Mouse (Mus musculus): ENCODE data around the gene Fam43b.

The Fam43b gene

DNA sequence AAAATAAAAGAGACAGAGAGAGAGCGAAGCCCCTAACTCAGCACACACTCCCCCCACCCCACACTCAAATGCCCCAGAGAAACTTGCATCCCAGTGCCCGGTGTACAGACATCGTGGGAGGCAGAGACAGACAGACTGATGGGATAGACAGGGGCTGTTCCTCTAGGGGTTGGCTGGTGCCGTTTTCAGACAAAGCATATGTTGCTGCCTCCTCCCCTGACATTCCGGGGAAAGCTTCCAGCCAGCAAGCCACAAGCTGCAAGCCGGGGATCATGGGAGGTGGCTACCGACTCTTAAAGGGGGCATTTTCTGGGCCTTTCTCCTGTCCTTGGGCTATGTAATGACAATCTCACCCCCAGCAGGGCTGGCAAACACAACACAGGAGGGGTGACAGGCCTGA, 2.6 kb downstream of the Fam43b start:
- no peak for DNase-seq

DNA sequence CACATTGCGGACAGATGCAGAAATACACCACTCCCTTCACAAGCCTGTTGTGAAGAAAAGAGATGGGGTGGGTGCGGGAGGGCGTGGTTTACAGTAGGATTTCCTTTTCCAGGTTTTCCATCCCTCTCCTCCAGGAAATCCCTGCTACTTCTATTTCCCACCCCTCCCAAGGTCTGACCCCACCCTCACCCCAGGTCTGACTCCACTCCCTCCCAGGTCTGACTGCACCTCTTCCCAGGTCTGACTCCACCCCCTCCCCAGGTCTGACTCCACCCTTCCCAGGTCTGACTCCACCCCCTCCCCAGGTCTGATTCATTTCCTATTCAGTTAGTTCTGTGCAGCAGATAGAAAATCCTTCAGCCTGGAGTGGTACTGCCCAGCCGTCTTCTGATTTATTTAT, 12.5 kb downstream of the Fam43b start:
- no peak for DNase-seq

DNA sequence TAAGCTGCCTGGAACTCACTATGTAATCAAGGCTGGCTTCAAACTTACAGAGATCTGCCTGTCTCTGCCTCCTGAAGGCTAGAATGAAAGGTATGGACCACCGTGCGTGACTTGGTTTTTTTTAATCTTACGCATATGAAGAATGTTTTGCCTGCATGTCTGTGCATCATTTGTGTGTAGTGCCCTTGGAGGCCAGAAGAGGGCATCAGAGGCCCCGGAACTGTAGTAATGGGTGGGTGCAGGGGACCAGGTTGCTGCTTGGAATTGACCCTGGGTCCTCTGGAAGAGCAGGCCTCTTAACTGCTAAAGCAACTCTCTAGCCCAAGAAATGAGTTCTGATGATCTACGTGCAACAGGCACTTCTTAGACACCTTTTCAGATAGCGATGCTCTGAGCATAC, 13.9 kb downstream of the Fam43b start:
- DNase-seq = no peak

DNA sequence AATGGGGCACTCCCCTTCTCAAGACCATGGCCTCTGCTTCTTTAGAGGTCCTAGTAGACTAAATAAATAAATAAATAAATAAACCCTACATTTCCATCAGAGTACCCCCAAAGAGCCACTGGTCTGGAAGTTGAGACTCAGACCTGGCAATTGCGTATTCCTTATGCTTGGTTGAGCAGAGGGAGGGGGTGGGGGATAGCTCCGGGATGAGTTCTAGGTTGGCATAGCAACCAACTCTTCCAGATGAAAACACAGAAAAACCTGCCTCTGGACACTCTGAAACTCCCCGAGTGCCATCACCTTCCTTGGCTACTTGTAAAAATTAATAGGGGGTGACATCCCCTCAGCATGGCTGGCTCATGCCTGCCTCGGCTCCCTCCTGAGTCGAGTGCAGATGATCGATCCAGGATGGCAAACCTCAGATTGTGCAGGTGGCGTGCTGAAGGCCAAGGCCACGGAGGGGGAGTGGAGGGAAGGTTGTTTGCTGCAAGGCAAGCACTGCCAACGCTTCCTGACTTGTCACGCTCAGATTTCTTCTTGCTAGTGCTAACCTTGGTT, 16.1 kb downstream of the Fam43b start:
- no peak for DNase-seq

DNA sequence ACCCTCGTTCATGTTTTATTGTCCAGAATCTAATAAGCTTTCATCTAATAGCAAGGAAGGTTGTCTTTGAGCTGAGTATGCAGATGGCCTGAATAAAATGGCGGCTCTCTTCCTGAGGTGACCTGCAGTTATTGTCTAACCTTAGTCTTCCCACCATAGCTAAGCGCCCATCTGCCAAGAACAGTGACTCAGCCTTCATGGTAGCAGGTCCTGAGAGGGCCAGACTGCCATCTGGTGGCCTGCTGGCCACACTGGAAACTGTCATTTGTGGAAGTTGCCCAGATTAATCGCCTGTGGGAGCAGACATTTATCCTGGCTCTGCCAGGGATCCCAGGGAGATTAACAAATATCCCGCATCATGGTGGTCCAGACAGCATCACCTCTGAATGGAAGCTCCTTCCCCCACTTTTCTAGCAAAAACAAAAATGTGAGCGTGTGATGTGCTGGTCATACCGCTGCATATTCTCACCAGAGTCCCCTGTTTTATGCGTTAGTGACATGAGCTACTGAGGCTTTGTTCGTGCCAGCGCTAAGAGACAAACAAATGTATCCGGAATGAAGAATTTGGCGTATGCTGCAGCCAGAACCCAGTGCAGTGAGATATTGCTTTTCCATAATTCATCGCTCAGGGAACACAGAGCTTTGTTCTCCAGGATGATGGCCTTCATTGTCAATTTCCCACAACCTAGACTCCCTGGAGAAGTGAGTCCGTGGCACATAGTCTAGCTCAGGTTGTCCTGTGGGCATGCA, 17.1 kb downstream of the Fam43b start:
- DNase-seq = peak; percentile 92

DNA sequence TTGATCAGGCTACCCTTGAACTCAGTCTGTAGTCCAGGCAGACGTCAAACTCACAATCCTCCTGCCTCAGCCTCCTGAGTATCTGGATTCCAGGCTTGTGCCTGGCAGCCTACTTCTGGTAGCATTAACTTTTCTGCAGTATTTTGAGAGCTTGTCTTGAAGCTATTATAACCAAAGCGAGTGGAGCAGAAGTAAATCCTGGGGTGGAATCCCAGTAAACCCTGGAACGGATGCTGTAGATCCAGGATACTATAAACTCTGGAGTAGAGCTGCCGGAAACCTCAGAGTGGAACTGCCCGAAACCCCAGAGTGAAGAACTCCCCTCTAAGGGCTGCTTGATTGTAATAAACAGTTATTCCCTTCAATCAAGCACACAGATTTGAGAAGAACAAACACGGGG, 18.8 kb downstream of the Fam43b start:
- peak; percentile 86 for DNase-seq

DNA sequence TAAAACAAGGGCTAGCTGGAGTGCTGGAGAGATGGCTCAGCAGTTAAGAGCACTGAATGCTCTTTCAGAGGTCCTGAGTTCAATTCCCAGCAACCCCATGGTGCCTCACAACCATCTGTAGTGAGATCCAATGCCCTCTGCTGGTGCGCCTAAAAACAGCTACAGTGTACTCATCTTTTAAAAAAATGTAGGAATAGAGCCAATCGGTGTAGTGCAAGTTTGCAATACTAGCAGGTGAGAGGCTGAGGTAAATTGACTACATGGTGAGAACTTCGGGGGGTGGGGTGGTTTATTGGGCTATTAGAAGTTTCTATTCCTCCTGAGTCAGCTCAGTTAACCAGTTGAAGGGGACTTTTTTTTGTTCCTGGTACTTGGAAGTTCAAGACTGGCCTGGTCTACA, 21.2 kb downstream of the Fam43b start:
- no peak for DNase-seq

DNA sequence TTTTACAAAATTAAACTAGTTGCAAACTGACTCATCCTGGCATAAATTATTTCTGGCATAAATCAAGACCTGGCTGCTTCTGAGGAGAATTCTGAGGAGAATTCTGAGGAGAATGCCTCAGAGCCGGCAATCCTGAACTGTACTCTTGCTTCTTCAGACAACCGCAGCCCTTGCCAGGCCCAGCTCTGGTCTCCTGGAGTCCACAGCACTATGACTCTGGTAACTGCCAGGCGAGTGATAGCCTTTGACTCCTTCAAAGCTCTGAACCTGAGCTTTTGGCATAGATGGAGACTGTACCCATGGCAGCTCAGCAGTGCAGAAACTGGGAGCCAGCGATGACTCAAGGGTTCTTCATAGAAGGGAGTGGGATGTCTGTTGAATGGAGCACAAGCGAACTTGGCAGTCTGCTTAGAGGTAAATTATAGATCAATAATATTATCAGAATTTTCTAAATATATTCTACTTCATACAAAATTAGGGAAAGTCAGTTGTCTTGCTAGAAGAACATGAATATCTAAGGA, 25.3 kb downstream of the Fam43b start:
- no peak for DNase-seq

DNA sequence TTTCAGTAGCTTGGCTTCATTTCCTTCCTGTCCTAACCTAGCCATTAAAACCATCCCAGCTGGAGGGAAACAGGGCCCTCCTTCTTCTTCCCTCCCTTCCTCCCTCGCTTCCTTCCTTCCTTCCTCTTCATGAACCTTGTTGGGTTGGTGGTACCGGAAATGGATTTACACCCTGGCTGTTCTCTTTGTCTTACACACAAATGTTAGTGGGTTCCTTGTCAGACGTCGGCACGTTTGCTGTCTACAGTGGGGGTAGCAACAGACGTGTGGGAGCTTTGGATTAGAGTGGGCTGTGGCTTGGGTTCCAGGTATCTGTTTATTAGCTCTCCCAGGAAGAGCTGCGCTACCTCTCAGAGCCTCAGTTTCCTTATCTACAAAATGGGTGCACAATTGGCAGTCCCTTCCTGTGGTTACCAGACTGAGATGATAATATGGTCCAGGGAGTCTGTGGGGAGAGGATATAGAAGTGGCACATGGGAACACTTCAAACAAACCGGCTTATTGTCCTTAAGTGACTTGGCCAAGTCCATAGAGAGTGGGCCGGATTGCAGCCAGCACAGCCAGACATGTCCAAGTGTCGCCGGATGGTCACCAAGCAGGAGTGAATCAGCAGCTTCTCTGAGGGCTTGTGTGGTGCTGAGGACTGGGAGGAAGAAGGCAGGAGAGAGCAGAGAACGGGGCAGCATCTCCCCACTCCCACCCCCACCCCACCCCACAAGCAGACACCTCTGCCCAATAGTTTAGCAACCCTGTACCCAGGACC, 27.6 kb downstream of the Fam43b start:
- DNase-seq = no peak

DNA sequence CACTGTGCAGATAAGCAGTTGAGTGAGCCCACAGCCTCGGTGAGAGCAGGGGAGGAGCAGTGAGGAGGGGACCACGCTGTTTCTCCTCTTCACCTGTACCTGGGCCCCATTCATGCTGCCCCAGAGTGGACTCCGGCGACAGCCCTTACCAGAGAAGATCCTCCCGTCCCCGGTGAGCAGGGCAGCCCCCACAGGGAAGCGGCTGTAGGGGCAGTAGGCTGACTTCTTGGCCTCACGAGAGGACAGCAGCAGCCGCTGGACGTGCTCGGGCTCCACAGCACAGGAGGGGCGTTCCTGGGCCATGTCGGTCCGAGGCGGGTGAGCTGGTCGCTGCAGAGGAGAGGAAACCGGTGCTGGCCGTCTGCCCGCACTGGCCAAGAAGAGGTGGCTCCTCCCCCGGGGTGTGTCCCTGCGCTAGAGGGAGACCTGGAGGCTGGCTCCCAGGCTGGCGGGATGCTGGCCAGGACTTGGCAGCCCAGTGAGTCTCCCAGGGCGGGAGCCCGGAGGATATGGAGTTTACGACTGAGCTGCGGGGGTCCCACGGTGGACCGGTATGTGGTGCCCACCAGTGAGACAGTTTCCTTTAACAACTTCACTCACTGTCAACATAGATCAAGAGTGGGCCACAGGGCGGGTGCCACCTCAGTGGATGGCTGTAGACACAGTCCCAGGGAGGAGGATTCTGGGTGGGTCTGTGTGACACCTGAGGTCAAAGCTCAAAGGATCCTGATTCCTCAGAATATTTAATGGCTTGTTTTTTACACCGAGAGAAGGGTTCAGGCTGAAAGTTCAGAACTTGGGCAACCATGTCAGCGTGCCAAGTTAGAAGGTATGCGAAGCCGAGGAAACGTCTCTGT, 28.5 kb downstream of the Fam43b start, which contains the start of gene Cda:
Gene Cda (minus strand): TSS at position 352 of the 857 bp plus-strand sequence.
- DNase-seq = peak; percentile 96

DNA sequence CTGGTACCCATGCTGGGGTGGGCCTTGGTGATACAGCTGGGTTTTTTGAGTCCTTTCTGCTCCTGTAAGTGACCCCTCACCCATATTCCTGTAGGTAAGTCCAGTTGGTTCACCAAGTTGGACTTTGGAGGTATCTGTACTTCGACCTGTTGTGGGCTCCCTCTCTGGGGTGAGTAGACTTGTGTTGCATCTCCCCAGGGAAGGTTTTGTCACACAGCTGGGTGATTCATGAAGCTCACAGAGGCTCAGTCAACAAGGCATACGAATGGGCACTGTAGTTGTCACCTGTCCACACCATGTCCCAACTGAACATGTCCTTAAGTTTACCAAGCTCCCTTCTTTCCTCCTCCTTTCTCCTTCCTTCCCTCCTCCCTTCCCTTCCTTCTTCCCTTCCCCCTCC, 29.8 kb downstream of the Fam43b start:
- peak; percentile 89 for DNase-seq

DNA sequence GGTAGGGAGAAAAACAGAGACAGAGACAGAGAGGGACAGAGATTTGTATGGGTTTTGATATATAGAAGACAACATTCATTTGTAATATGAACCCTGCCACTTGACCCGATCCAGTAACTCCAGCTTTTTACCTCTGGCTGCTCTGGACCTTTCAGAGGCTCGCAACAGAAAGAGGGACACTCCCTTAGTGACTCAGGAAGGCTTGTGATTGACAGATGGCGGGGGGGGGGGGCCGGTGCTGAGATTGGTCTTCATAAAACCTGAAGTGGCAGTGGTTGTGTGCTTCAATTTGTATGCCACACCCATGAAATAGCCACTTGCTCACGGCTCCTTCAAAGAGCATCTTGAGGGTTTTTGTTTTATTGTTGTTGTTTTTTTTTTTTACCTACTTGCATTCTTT, 32.8 kb downstream of the Fam43b start:
- DNase-seq = no peak

DNA sequence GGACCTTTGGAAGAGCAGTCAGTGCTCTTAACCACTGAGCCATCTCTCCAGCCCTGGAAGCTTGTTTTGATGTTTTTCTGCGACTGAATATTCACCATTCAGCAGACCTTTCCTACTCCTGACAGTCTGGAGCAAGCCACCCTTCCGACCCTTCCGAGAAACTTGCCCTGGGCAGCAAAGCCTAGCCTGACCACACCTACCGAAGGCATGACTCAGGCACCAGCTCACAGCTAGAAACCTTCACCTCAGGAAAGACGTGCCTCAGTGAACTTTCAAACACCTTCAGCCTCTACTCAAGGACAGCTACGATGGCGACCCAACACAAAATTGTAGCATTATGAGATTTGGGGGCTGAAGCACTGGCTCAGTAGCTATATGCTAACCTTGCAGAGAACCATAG, 33.4 kb downstream of the Fam43b start:
- DNase-seq = peak; percentile 52

DNA sequence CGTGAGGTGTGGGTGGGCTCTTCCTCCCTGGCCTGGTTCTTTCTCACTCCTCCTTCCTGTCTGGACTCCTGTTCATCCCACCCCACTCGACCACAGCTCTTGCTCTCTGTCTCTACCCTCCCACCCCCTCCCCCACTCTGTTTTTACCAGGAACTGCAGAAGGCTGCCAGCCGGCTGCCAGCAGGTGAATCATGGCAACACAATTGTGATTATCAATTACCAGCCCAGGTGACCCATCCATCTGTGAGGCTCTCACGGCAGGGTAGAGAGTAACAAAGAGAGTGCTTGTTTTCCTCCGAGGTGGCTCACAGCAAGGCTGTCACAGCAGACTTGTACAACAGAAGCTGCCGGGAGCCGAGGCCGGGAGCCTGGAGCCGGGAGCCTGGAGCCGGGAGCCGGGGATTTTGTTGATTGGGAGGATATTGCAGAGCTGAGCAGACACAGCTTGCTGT, 34.9 kb downstream of the Fam43b start:
- DNase-seq = no peak

DNA sequence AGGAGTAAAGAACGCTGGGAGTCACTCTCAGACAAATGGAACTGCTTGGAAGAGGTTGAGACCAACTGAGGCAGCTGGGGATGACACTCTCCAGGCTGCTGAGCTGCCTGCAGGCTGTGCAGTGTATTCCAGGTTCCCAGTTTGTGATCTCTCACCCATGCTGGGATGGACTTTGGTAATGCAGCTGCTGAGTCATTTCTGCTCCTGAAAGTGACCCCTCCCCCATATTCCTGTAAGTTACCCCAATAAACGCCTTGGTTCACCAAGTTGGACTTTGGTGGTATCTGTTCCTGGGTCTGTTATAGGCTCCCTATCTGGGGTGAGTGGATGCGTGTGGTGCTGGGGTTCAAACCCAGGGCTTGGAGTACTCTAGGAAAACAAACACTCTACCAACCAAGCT, 38.2 kb downstream of the Fam43b start:
- DNase-seq = peak; percentile 50

DNA sequence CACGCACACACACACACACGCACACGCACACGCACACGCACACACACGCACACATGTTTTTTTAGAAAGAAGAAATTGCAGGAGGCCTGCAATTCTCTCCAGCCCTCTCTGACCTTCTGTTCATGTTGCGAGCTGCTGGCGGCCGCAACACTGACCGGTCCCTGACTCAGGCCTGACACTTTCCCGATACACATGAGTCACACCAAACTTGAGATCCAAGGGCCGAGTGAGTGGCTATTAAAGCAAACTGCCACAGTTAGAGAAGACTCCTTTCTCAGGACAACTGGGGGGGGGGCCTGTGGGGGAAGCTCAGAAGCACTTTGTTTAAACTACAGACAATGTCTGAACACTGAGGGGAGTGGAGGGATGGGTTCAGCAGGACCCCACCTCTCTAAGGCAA, 39.8 kb downstream of the Fam43b start:
- DNase-seq = no peak

DNA sequence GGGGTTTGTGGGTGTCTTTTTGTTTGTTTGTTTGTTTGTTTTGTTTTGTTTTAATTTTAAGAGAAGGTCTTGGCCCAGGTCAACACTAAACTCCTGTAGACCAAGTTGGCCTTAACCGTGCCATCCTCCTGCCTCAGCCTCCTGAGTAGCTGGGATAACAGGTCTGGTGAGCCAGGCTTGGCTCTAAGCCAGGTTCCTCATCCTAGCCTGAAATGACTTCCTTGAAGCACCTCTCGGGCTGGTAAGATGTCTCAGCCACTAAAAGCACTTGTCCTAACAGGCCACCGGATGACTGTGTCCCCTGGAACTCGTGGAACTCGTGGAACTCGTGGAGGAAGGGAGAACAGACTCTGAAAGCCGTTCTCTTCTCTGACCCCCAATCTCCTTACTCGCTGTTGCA, 40.2 kb downstream of the Fam43b start:
- DNase-seq = no peak

DNA sequence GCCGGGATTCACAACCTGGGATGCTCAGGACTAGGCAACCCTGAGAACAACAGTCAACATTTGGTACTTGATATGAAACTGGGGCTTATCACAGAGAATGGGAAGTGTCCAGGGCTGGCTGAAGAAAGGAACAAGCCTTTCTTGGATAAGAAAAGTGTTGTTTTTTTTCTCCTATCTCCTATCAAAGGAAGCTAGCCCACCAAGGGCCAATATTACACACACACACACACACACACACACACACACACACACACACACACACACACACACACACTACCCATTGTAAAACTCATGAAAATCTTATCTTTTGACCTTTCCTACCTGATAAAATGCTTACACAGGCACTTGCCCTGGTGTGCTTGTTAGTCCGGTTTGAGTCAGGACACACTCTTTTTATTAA, 40.8 kb downstream of the Fam43b start:
- DNase-seq = no peak

DNA sequence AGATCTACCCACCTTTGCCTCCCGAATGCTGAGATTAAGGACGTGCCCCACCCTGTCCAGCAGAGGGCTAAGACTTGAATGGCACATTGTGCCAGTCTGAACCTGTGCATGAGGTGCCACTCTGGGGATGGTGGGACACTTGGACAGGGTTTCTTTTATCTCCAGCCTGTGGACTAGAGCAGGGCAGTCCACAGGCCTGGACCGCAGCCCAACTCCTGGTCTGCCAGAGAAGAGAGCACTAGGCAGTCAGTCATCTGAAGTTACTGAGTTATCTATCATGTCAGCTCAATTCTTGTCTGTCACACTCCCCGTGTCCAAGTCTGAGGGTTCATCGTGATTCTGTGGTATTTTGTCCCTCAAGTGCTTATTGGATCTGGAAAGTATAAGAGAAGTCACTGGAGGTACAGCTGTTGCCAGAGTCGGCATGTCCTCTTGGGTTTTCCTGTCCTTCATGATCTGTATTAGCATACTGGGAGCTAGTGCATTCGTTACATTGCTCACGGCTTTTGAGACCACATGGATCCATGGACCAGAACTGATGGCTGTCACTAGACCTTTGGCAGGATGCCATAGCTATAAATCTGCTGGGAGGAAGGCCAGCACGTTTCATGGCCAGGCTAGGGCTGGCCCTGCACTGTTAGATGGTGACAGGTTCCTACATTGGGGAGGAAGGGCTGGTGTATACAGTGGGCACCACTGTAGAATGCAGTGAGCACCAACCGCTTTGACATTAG, 42.7 kb downstream of the Fam43b start:
- peak; percentile 73 for DNase-seq

DNA sequence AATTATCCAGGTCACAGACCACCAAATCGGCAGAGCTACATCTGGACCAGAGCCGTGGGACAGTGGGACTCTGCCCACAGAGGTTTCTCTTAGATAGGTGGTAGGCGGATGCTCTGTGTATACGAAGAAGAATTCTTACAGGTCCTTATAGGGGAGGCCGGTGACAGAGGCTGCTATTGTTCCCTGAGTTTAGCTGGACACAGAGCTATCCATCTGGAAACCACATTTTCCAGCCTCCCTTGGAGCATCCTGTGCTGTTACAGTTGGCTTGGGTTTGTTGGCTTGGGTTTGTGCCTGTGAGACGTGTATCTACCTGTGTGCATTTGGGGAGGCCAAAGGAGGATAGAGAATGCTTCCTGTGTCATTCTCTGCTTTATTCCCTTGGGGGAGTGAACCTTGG, 43.6 kb downstream of the Fam43b start:
- DNase-seq = no peak

DNA sequence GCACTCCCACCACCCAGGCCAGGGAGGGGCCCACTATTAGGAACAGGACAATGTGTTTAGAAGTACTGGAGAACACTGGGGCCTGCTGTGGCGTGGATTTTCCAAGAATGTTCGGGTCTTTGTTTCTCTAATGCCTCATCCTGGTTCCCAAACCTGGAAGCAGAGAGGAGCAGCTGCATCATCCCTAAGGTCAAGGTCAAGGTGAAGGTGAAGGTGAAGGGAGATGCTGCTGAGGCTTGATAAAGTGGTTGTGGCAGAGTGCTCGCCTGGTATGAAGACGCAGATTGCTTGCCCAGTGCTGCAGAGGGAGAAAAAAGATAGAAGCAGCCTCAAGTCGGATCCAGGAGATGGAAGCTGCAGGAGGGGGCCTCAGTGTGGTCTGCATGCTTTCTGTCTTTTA, 44.5 kb downstream of the Fam43b start:
- DNase-seq = no peak

DNA sequence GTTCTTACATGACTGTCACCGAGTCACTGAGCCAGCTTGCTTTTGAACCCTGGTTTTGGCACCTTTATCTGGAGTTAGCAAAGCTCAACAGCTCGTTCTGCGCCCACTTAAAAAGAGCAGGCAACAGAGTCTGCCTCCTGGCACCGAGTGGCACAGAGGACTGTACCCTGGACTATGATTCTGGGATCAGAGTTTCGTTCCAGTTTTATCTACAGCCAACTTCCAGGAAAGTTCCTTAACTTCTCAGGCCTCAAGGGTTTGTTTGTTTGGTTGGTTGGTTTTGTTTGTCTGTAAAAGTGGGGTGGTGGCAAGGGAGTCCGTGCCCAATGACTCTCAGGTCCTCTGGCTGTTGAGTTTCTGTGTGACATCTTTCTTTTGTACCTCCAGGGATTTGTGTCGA, 47.6 kb downstream of the Fam43b start:
- peak; percentile 88 for DNase-seq
